Mouse (Mus musculus): ENCODE measurements around the gene Mecom.

Mecom gene

GRCm38 (mm10) chr3:30192294-30193007, 355.4 kb downstream of the Mecom start:
- DNase-seq: no peak

GRCm38 (mm10) chr3:30189325-30189724, 358.5 kb downstream of the Mecom start:
- no peak for DNase-seq

- DNase-seq: peak; percentile 8 to 26
Measured at GRCm38 (mm10) chr3:30187812-30188469, 359.9 kb downstream of the Mecom start.

DNA sequence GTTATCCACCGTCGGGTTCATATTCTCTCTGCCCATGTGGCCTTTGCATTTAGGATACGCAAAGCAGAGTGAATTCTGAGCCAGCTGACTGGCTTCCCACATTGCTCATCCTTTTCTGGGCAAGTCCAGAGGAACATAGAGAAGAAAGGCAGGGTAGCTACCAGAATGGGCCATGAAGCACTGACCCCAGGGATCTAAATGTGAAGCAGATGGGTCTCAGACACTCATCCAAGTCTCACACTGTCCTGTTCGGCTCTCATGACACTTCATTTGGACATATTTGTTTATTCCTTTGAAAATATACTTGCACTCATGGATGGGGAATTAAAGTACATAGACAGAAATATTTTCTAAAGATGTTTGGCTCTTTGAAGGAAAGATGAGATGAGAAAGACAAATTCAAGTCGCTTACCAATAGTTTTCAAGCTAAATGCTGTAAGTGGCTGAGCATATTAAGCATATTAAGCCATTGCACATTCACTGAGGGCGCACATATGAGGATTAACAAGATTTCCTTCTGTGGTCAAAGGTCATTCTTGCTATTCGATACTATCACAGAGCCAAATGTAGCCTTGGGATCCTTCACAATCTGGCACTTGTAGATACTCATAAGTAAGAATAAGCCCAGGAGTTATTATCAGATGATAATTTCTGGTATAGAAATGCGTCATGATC, 365.9 kb downstream of the Mecom start:
- peak; percentile 33 to 62 for DNase-seq

- DNase-seq: no peak
Measured at GRCm38 (mm10) chr3:30176615-30177014, 371.2 kb downstream of the Mecom start.

GRCm38 (mm10) chr3:30173812-30174211, 374.0 kb downstream of the Mecom start:
- DNase-seq: no peak

DNA sequence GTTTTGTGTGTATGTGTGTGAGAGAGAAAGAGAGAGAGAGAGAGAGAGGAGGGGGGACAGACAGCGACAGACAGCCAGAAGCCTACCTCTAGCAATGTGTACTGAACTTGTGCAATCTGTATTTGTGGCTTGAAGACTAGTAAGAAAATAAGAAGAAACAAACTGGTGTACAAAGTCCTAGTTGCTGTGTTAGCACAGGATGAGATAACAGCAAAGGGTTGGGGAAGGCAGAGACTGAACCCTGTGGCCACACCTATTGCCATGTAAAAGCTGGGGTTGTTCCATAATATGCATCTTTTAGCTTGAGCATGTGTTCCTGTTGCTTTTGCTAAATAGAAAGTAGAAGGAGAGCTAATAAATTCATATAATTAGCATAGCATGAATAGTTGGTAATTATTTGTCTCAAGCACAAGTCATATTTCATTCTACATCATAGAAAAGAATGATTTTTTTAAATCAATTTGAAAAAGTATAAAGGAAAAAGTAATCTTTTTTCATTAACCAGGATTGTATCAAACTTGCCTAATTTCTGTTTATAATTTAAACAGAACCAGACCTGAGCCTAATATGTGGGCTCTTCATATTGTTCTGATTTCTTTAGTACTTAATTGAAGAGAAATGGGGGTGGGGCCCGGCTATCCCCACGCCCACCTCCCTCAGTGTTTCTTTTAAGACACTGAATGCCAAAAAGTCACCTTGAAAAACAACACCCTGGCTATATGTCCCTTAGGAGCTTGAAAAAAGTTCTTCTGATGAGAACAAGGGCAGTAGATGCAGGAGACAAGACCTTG, 379.2 kb downstream of the Mecom start:
- no peak for DNase-seq

DNA sequence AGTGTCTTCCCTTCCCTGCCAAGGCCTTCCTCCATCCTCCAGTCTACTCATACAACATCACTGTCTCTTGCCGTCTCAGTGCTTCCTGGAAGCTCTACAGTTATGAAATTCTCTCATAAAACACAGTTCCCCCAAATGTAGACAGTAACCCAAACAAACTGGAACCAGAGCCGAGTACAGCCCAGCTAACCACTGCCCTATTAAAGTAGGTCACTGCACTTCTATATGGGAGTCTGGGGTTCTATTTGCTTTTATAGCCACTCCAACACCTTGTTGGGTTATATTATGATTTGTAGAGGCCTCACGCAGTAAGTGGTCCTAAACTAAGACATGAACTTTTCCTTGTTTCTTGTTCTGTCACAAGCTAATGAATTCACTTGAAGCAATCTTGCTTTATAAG, 380.8 kb downstream of the Mecom start:
- DNase-seq: no peak

DNA sequence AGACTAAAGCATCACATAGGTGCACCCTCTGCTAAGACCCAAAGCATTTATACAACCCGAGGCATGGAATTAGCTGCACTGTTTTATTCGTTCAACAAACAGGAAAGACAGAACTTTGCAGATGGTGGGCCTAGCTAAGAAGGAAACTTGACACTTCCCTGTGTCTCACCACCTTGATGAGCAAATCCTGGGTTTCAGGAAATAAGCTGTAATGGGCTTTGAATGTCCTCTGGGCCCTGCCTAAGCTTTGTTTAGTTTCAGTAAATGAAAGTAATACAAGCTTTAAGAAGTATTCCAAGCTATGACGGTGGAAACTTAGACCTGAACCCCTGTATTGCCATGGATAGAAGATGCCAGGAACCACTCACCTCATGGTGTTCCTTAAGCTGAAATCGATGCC, 383.0 kb downstream of the Mecom start:
- DNase-seq: no peak

- no peak for DNase-seq
Measured at GRCm38 (mm10) chr3:30163390-30163789, 384.4 kb downstream of the Mecom start.

GRCm38 (mm10) chr3:30160961-30161670, 386.7 kb downstream of the Mecom start:
- peak; percentile 32 to 66 for DNase-seq

DNA sequence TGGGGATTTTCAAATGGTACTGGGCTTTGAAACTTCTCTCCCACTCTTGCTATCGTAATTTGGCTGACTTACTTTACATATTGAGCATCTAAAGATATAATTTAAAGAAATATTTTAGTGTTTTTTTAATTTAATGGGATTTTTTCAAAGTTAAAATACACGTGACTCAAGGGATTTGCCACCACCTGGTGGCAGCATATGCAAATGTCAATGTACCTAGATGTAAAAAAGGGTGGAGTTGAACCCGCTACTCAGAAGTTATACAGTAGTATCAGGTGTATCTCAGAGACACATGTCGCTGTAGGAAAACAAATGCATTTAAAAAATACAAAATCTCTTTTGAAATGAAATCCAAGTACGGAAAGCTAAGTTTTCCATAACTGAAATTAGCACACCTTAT, 387.5 kb downstream of the Mecom start:
- no peak for DNase-seq

DNA sequence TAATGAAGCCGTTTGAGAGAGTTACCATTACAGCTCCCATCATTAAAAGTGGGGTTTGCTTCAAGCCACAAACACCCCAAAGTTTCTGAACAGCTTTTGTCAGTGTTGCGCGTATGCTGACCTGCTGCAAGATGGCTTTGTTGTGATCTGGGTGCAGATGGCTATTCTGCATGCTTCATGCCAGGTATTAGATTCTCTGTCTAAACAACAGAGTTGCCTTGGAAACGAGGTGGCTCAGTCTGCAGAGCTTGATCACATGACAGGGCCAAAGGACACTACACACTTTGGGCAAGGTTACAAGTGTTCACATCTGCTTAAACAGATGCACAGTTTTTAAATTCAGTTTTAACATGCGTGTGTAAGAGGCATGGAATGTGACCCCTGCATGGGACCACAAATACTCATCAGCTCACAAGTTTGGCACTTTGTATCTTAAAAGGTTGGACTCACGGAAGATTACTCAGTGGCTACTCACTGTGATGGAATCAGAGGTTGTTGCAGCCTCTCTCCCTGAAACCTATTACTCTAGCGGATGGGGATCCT, 390.6 kb downstream of the Mecom start:
- no peak for DNase-seq

GRCm38 (mm10) chr3:30154390-30154789, 393.4 kb downstream of the Mecom start:
- no peak for DNase-seq

- no peak for DNase-seq
Measured at GRCm38 (mm10) chr3:30153923-30154331, 393.9 kb downstream of the Mecom start.

DNA sequence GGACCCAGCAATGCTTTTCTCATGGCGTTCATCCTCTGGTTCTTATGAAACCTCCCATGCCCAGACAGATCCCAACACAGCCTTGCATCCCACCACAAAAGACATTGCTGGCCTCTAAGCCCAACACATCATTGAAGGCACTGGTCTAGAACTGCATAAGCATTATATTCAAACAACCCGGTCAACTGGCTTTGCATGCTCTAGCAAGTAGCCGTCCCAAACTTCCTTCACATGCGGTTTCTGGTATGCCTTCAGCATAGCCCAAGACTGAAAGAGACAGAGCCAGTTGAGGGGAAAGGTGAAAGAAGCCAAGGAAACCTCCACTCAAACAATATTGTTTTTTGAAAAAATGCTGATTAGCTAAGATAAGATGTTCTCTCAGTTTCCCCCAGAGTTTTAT, 397.7 kb downstream of the Mecom start:
- no peak for DNase-seq

DNA sequence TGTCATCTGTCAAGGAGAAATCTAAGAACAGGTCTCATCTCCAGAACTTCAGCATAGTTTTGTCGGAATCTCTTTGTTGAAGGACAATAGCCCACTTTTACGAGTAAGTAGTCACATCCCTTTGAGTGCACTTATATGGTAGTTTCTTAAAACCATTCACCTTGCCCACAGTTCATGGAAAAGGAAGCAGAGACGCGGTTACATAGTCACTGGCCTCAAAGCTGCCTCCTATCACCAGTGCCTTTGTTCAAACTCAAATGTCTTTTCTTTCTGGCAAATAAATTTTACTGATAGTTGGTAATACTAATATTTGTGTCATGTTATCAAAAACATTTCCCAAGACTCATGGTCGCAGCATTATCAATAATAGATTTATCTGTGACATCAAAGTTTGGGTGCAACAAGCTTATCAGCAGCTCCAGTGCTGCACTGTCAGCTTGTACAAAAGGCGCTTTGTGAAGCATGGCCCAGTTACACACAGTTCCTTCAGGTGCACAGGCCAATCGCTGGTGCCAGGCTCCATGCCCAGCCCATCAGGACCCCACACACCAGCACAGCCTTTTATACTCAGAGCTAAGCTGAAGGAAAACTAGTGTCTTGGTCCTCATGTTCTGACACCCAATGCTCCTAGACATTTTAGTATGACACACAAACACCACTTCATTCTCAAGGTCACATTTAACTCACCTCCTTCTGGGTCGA, 399.3 kb downstream of the Mecom start:
- DNase-seq: no peak

DNA sequence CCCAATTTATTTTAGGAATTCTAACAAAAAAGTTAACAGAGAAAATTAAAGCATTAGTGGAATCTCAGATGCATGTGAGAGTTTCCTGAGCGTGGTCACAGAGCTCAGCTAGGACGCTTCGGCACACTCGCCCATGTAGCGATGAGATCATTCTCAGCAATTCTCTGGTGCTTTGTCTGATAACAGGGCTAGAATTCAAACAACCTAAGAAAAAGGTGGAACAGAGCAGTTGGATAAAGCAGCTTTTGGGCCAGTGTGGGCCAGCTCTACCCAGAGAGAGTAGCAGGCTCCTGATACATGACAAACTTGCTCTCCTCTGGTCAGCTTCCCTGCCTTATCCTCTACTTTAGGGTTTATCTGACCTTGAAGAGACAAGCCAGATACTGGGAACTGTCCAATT, 402.8 kb downstream of the Mecom start:
- DNase-seq: no peak

DNA sequence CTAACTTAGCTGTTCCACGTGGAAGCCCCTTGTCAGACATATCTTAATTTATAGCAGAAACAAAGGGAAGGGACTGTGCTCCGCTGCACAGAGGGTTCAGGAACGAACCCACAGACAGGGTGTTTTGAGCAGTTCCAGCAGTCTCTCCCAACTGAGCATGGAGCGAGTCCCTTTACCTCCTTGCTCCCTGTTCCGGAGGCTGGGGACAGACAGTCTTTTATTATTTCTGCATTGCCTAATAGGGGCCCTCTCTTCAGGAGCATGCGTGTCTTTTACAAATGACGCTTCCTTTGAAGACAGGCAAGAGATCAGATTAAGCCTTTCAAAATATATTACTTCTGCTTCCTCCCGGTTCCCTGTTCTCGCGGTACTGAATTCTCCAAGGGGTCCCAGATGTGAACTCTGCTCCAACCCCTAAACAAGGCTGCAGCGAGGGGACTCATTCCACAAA, 403.8 kb downstream of the Mecom start:
- no peak for DNase-seq

DNA sequence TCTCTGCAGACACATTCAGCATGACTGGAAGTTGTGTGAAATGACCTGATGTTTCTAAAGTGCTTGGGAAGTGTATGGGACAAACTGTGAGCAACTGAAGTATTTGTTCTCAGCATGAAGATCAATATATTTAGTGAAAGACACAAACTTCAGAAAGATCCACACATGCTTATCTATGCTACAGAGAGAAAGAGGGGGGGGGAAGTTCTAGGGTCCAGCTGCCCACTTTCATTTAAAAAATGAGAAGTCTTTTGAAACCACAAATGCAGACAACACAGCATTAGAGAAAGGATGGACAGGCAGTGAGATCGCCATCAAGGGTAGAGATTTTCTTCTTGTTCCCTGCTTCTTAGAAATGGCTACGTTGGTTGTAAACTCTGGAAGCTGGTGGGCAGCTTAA, 404.4 kb downstream of the Mecom start:
- no peak for DNase-seq

GRCm38 (mm10) chr3:30140349-30140748, 407.5 kb downstream of the Mecom start:
- no peak for DNase-seq

DNA sequence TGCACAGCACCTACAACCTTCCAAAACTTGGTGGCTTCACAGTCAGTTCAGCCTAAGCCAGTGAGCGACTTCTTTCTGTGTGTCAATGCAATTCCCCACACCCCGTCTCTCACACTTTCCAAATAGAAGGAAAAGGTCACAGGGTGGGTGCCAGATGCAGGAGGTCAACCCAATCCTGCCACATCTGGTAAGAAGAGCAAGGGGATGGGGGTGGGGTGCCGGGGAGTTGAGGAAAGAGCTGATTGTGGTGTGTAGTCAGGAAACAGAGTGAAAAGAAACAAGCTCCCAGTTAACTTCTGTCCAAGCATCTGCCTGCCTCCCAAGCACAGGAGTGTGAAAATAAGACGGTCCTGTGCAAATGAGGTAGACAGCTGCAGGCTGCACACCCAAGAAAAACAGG, 408.1 kb downstream of the Mecom start:
- DNase-seq: no peak
